In genomic region chr1:37694417-37694816, GRCm38 (mm10) we compare ENCODE assay signal across 11 mouse cellular contexts. TPM values are rescaled to one million over a fixed set of nuclear protein-coding genes. Genes with fewer than 3 reads are reported as not detected.
A peak's percentile ranks its signal among the peaks of the same experiment; 100 is the strongest.
DNase-seq lines count a peak whose midpoint lies in the region; ATAC-seq and TF ChIP-seq lines count a peak whose summit lies in the region.
"Had no signal": no experiment of that assay in that cellular context is flagged by ENCODE, and none has a peak within 500 bp of the region (broad histone marks: within the 10 kb centered on the region; RNA-seq: fewer than 3 reads in every experiment).

No protein-coding gene starts in this region.

- 22% methylated on average over 8 of the region's 8 CpGs for WGBS in heart, adult 2 months
- 29% methylated on average over 8 of the region's 8 CpGs for WGBS in heart, embryonic 10.5 days
- WGBS in kidney, embryonic 14.5 days = 8% methylated on average over 8 of the region's 8 CpGs
- WGBS in olfactory bulb, adult 2 months = 43% methylated on average over 8 of the region's 8 CpGs

- peak; percentile 14; the same call in 1 of the 2 replicates for TF ChIP-seq CTCF in heart, adult 2 months (IDR thresholded peaks at IDR 0.05)
- TF ChIP-seq CTCF in olfactory bulb, adult 2 months (IDR thresholded peaks at IDR 0.05; ENCODE audit: insufficient read depth, low read depth, low read length) = no peak

- intact Hi-C loops in heart, adult 2 months (cut with DNase I) = no loop called here

- ATAC-seq in kidney, embryonic 14.5 days (ENCODE audit: low FRiP score, low TSS enrichment) = peak; percentile 62; the same call in 1 of the 2 replicates

- H3K27me3 ChIP-seq in heart, adult 2 months (ENCODE audit: control insufficient read depth, insufficient read depth, low read length) = no peaks in the 10 kb centered on the region
- 0 out of 2 replicates have a peak, but pooled peaks cover 5% of the 10 kb centered on the region for H3K27me3 ChIP-seq in heart, embryonic 10.5 days (ENCODE audit: insufficient read depth, poor library complexity, severe bottlenecking)
- H3K27me3 ChIP-seq in kidney, embryonic 14.5 days (ENCODE audit: control insufficient read depth, insufficient read depth, low read length) = no peaks in the 10 kb centered on the region

- H3K9ac ChIP-seq in heart, adult 2 months (ENCODE audit: low read depth, low read length) = no peak overlapping the region
- H3K9ac ChIP-seq in kidney, embryonic 14.5 days (ENCODE audit: low read depth, low read length) = no peak overlapping the region
- H3K9ac ChIP-seq: liver, embryonic 14.5 days had no signal

- TF ChIP-seq EP300 in heart, adult 2 months (IDR thresholded peaks at IDR 0.05; ENCODE audit: insufficient read depth, low read depth, low read length) = no peak

- no peak overlapping the region for H3K4me3 ChIP-seq in heart, adult 2 months
- H3K4me3 ChIP-seq in heart, embryonic 10.5 days = no peak overlapping the region
- H3K4me3 ChIP-seq in kidney, embryonic 14.5 days (ENCODE audit: low read length) = no peak overlapping the region
- H3K4me3 ChIP-seq in olfactory bulb, adult 2 months (ENCODE audit: insufficient read depth, low read depth, low read length) = no peak overlapping the region

- no peaks in the 10 kb centered on the region for H3K36me3 ChIP-seq in heart, adult 2 months (ENCODE audit: control insufficient read depth, insufficient read depth, low read length)
- H3K36me3 ChIP-seq in heart, embryonic 10.5 days = no peaks in the 10 kb centered on the region
- H3K36me3 ChIP-seq in kidney, embryonic 14.5 days (ENCODE audit: control insufficient read depth, insufficient read depth, low read length) = no peaks in the 10 kb centered on the region

- no peaks in the 10 kb centered on the region for H3K9me3 ChIP-seq in heart, embryonic 10.5 days
- no peaks in the 10 kb centered on the region for H3K9me3 ChIP-seq in kidney, embryonic 14.5 days (ENCODE audit: control insufficient read depth, low read length)

- TF ChIP-seq POLR2A in heart, adult 2 months (IDR thresholded peaks at IDR 0.05; ENCODE audit: insufficient read depth, low read depth, low read length) = no peak
- no peak for TF ChIP-seq POLR2A in olfactory bulb, adult 2 months (IDR thresholded peaks at IDR 0.05; ENCODE audit: insufficient read depth, low read depth, low read length)

- DNase-seq in heart, adult 2 months = peak; percentile 59 to 79
- no peak for DNase-seq in heart, embryonic 10.5 days (ENCODE audit: low spot score)
- peak; percentile 40 to 44 for DNase-seq in cerebellum, postnatal 14 days
- DNase-seq in layer of hippocampus, adult 9-10 months (ENCODE audit: low spot score) = no peak
- no peak for DNase-seq in frontal cortex, postnatal 14 days (ENCODE audit: low spot score in 2 of 2)
- DNase-seq in right cerebral cortex, postnatal 25 days = no peak
- DNase-seq: adrenal gland, postnatal 36 days; thymus, postnatal 4 days had no signal

- H3K4me2 ChIP-seq in kidney, embryonic 14.5 days (replicated peaks; ENCODE audit: low read depth, low read length) = no peak overlapping the region

- H3K27ac ChIP-seq in heart, adult 2 months = no peak overlapping the region
- no peak overlapping the region for H3K27ac ChIP-seq in heart, embryonic 10.5 days
- no peak overlapping the region for H3K27ac ChIP-seq in kidney, embryonic 14.5 days (ENCODE audit: low read depth, low read length)
- peak overlapping the region; percentile 59 for H3K27ac ChIP-seq in olfactory bulb, adult 2 months (ENCODE audit: insufficient read depth, low read depth, low read length)
- H3K27ac ChIP-seq: liver, embryonic 14.5 days had no signal

- H3K4me1 ChIP-seq in heart, adult 2 months (ENCODE audit: control insufficient read depth, insufficient read depth, low read length) = peaks cover 3% of the 10 kb centered on the region; the same call in 1 of the 2 replicates
- peaks cover 50% of the 10 kb centered on the region for H3K4me1 ChIP-seq in heart, embryonic 10.5 days
- H3K4me1 ChIP-seq in kidney, embryonic 14.5 days (ENCODE audit: control insufficient read depth, insufficient read depth, low read length) = peaks cover 7% of the 10 kb centered on the region; the same call in 1 of the 2 replicates
- peaks cover 54% of the 10 kb centered on the region for H3K4me1 ChIP-seq in olfactory bulb, adult 2 months (ENCODE audit: control insufficient read depth, insufficient read depth, low read length)

- H3K79me2 ChIP-seq in heart, adult 2 months (replicated peaks; ENCODE audit: control insufficient read depth, insufficient read depth, low read length) = no peaks in the 10 kb centered on the region

RNA-seq across cellular contexts. Expression of gene 2010300C02Rik, which starts 25.5 kb away (rescaled TPM):
- total RNA-seq in heart, adult 2 months (2021) = under 1 TPM; 0.55 to 0.60 TPM
- 0.91 and 1.1 TPM in 2 replicates for polyA plus RNA-seq in heart, adult 2 months (2012; rRNA removed)
- 2.5 and 3.4 TPM in 2 replicates for polyA plus RNA-seq in heart, embryonic 10.5 days (2016; fragmentation: Nextera tagmentation; extraction: Ambion mirVana)
- polyA plus RNA-seq in kidney, embryonic 14.5 days (2014; fragmentation: Nextera tagmentation; extraction: Ambion mirVana) = 1.1 and 1.6 TPM in 2 replicates
- polyA plus RNA-seq in olfactory bulb, adult 2 months (2012; ENCODE audit: insufficient read depth, insufficient read length, low replicate concordance, missing spikeins) = not detected in 2 replicates

Comparison
In these comparisons a context has a peak if more than half of its experiments do, and no peak if none do; other contexts are left out.
1. DNase-seq: peak in heart, adult 2 months (2 of 2) and cerebellum, postnatal 14 days (2 of 2); none in heart, embryonic 10.5 days (single experiment), layer of hippocampus, adult 9-10 months (single experiment), frontal cortex, postnatal 14 days (0 of 2) and right cerebral cortex, postnatal 25 days (single experiment).
2. RNA of gene 2010300C02Rik, which starts 25.5 kb away (polyA plus RNA-seq): not detected in olfactory bulb, adult 2 months; 2.5 to 3.4 TPM in heart, embryonic 10.5 days, 1.1 to 1.6 TPM in kidney, embryonic 14.5 days and 0.91 to 1.1 TPM in heart, adult 2 months; every median in the first group is over 10 times any median in the second.